Mouse (Mus musculus): Measurements from ENCODE around the gene Olfr867.

The Olfr867 gene

GRCm38 (mm10) chr9:20057462-20057861, at the start of gene Olfr867:
Gene Olfr867 (minus strand): TSS chr9:20057562.
- DNase-seq, result no peak

- no peak for DNase-seq
Observed at GRCm38 (mm10) chr9:20098326-20098725, 41.0 kb upstream of the Olfr867 start, which contains the start of gene Olfr868. Gene Olfr868 (plus strand): TSS chr9:20098626.

DNA sequence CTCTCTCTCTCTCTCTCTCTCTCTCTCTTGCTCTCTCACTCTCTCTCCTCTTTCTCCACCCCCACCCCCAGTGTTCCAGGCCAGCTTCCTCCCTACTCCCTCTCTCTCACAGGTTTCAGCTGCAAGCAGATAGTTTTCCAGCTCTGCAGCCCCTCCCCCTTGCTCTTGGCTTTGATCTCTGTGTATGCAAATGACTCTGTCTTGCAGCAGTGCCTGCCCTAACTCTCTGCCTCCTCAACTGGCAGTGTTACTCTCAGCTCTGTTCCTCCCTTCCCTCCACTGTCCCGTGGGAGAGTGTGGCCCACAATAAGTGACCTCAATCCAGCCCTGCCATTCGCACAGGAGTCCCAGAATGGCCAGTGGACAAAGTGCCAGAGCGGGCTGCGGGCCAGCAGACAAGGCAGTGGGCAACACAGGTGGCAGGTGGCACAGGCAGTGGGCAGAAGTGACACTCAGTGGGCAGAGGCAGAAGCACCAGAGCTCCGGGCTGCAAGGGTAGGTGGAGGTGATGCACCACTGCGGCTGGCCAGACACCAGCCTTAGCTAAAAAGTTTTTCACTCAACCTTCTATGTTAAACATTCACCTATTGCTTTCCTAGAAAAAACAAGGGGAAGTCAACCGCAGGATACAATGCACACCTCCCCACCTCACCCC, 16.3 kb upstream of the Olfr867 start:
- DNase-seq, result no peak

- no peak for DNase-seq
Observed at GRCm38 (mm10) chr9:20071291-20071690, 13.9 kb upstream of the Olfr867 start.

- no peak for DNase-seq
Observed at GRCm38 (mm10) chr9:20070236-20070635, 12.9 kb upstream of the Olfr867 start.

- DNase-seq, result no peak
Observed at GRCm38 (mm10) chr9:20047964-20048363, 9.4 kb downstream of the Olfr867 start.

DNA sequence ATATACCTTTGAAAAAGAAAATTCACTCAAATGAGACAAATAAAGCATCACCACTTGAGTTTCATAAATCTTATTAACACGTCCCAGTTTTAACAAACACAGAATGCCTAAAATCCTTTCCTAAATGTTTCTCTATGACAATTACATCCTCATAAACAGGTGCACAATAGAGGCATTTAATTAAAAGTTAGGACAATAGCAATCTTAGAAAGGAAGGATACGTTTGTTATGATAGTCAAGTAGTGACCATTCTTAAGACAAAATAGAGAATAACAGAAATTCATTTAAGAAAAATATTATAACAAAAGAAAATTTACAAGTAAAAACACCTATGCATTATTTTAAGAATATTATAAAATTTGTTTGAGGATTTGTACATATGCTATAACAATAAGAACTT, 29.4 kb downstream of the Olfr867 start, which contains the start of gene Olfr866:
TSS of gene Olfr866 (minus strand) at position 101 of the 400 bp plus-strand sequence.
- no peak for DNase-seq
